Mouse (Mus musculus): Measurements from ENCODE around the gene Eif3f.

The Eif3f gene

DNA sequence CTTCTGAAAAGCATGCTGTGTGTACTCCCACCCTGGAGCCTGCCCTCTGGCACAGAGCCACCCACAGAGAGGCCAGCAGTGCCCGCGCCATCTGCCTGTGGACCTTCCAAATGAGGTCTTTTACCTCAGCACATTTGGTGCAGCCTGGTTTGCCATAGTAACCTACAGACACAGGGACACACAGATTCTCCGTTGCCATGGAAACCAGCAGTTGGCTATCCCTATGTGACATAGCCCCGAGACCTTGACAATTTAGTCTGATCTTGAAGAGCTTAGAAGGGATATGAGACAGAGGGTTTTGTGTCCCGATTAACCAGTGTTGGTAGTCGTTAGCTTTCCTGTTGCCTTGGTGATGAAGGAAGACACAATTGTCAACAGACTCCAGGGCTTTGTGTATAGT lies 38.1 kb downstream of the Eif3f start:
- no peak for DNase-seq

DNA sequence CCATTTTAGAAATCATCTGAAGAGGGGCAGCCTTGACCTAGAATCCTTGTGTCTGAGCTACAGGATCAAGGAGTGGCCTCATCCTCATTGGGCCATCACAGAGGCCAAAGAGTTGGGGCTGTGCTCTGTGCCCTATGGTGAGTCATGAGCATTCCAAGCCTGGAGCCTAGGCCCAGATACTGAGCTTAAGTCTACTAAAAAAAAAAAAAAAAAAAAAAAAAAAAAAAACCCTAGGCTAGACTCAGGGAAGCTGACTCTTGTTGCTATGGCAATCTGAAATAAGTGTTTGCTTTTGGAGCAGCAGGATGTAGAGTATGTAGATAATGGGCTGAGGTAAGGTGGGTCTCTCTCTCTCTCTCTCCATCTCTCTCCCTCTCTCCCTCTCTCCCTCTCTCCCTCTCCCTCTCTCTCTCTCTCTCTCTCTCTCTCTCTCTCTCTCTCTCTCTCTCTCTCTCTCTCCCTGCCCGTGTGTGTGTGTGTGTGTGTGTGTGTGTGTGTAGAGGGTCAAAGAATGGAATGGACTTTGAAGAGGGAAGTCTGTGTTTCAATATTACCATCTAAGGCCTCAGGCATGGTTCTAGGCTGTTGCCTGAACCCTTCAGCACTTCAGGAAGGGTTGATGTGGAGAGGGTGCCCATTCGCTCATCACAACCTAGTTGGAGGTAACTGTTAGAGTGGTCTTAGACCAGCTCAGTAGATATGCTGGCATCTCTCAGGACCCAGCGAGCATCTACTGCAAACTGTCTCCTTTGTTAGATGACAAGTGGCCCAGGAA lies 51.9 kb downstream of the Eif3f start:
- DNase-seq: no peak

DNA sequence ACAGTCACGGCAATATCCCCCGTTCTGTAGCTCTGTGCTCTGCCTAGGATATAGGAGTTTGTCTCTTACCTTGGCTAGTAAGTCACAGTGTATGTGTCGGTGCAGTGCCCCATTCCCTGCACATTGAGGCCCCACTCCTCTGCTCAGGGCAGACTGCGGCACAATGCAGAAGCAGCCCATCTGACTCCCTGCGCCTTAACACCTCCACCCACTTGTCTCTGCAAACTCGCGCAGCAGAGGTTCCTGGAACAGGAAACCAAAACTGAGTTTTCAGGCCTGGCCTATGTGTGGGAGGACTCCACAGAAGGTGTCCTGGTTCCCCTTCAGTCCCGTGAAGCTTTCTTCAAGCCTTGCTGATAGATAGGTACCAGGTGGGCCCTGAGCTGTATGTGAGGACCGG lies 57.0 kb downstream of the Eif3f start:
- DNase-seq: no peak
